Mouse (Mus musculus) liver, embryonic 15.5 days (tissue): ENCODE results near the gene Hapln1. TPM values are rescaled to one million over a fixed set of nuclear protein-coding genes. Genes with fewer than 3 reads are reported as not detected.

Experiments used
- ATAC-seq: fragments of 200-750 bp; cut with Nextera tagmentation; 2 replicates; pipeline ENCODE4 v1.8.0; 2017; ENCODE audit warnings: moderate number of reproducible peaks, mild to moderate bottlenecking, moderate library complexity; ENCODE audit not compliant: insufficient read depth
- H3K27ac ChIP-seq: fragments of 300-500 bp; sonication (generic); replicated peaks from 2 replicates; pipeline ENCODE4 v1.5.1; 2015; ENCODE audit warnings: mild to moderate bottlenecking, inconsistent platforms
- H3K27me3 ChIP-seq: fragments of 300-500 bp; sonication (generic); 2 replicates; pipeline ENCODE4 v1.6.1; 2015; ENCODE audit warnings: mild to moderate bottlenecking, inconsistent platforms
- H3K36me3 ChIP-seq: fragments of 300-500 bp; sonication (generic); replicated peaks from 2 replicates; pipeline ENCODE4 v1.6.1; 2015; ENCODE audit warnings: moderate library complexity, mild to moderate bottlenecking, inconsistent platforms
- H3K4me1 ChIP-seq: fragments of 300-500 bp; sonication (generic); replicated peaks from 2 replicates; pipeline ENCODE4 v1.6.1; 2015; ENCODE audit warnings: inconsistent platforms
- H3K4me2 ChIP-seq: fragments of 300-500 bp; sonication (generic); 2 replicates; pipeline ENCODE4 v1.6.1; 2015; ENCODE audit warnings: moderate library complexity, mild to moderate bottlenecking, inconsistent platforms
- H3K4me3 ChIP-seq: fragments of 300-500 bp; sonication (generic); replicated peaks from 2 replicates; pipeline ENCODE4 v1.5.1; 2015; ENCODE audit warnings: mild to moderate bottlenecking, inconsistent platforms
- H3K9ac ChIP-seq: fragments of 300-500 bp; sonication (generic); 2 replicates; pipeline ENCODE4 v1.6.1; 2015; ENCODE audit warnings: moderate library complexity, mild to moderate bottlenecking, inconsistent platforms
- H3K9me3 ChIP-seq: fragments of 300-500 bp; sonication (generic); replicated peaks from 2 replicates; pipeline ENCODE4 v1.6.1; 2016; ENCODE audit warnings: inconsistent platforms
- WGBS: fragments of 180-500 bp; shearing (Covaris S2); methylation state at CpG from one replicate; pipeline ENCODE4 v1.1.7; 2015; ENCODE audit warnings: mixed read lengths; ENCODE audit not compliant: insufficient replicate concordance; 5-methylcytosine and 5-hydroxymethylcytosine counted together
- polyA plus RNA-seq: library from polyadenylated mRNA; unstranded; fragments of >200 nt; fragmentation: Nextera tagmentation; extraction: Ambion mirVana; gene quantifications from 2 replicates; pipeline ENCODE4 v1.2.1, GENCODE M21; 2015

Gene Hapln1
- polyA plus RNA-seq, 1 experiment from 2014 or later: 0.94 TPM

DNA sequence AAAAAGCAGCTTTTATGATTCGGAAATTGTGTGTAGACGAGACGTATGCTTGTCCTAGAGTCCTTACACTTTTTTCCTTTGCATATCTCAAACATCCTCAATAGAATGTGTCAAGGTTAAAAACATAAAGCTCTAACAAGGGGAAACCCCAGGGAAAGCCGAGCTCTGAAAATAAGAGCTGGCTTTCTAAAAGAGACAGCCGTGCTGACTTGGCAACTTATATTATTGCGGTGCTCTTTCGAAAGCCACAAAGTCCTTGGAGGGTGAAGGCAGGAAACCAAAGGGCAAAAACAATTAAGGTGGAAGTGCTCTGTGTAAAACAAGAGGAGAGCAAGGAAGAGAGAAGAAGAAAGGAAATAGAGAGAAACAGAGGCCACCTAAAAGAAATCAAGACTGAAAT is 60.9 kb downstream of the Hapln1 start:
- no peak for ATAC-seq
- Histone ChIP-seq H3K27me3 (no peaks in the 10 kb centered on the region), H3K4me3 (no peak overlapping the region), H3K9me3 (no peaks in the 10 kb centered on the region), H3K27ac (no peak overlapping the region), H3K9ac (no peak overlapping the region), H3K36me3 (no peaks in the 10 kb centered on the region), H3K4me1 (no peaks in the 10 kb centered on the region), H3K4me2 (no peak overlapping the region)
- 41% methylated on average over 7 of the region's 7 CpGs for WGBS

- H3K4me3 ChIP-seq: no peak overlapping the region
- H3K9me3 ChIP-seq: no peaks in the 10 kb centered on the region
Observed at GRCm38 (mm10) chr13:89603336-89603735, 63.7 kb downstream of the Hapln1 start.

DNA sequence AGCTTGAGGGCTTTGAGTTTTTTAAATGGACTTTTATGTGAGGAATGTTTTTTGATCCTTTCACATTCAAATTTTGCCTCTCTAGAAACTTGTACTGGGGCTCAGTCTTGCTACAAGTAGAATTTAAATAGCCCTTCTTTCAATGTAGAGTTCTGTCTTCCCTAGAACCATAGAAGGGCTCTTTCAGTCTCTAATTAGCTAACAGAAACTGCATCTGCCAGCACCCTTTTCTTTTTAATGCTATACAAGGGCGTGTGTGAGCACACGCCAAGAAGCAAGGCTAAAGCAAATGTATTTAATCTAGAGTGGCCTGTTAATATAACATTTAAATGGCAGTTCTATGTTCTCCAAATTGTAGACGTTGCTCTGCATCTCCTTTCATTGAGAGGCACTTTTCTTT is 67.8 kb downstream of the Hapln1 start:
- 58% methylated on average over 3 of the region's 3 CpGs for whole genome bisulfite sequencing
- H3K9ac ChIP-seq: no peak overlapping the region
- no peaks in the 10 kb centered on the region for H3K36me3 ChIP-seq
- H3K4me1 ChIP-seq: no peaks in the 10 kb centered on the region
- no peak overlapping the region for H3K4me3 ChIP-seq
- ATAC-seq: no peak
- H3K27me3 ChIP-seq: no peaks in the 10 kb centered on the region
- no peak overlapping the region for H3K4me2 ChIP-seq
- no peaks in the 10 kb centered on the region for H3K9me3 ChIP-seq
- no peak overlapping the region for H3K27ac ChIP-seq

More at GRCm38 (mm10) chr13:89603336-89603735, 63.7 kb downstream of the Hapln1 start:
- Histone ChIP-seq H3K36me3 (no peaks in the 10 kb centered on the region), H3K27ac (no peak overlapping the region), H3K4me2 (no peak overlapping the region), H3K9ac (no peak overlapping the region), H3K27me3 (no peaks in the 10 kb centered on the region), H3K4me1 (no peaks in the 10 kb centered on the region)
- ATAC-seq: no peak
- WGBS: 72% methylated on average over 3 of the region's 3 CpGs

DNA sequence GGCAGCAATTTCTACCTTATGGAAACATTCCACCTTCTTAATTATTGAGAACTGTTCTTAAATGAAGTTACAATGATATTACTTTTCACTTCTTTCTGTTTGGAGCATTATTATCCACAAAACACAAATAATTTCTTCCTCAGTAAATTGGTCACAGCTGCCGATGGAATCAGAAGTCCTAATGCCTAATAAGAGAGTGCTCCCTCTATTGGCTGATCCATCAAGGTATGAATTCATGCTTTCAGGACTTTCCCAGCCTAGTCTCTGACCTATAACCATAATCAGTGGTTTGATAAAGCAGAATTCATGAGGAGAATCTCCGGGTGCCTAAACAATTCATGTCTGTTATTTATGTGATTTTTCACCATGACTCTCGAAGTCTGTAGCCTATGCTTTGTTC is 79.5 kb downstream of the Hapln1 start:
- no peaks in the 10 kb centered on the region for H3K4me1 ChIP-seq
- 60% methylated on average over 3 of the region's 3 CpGs for WGBS
- no peaks in the 10 kb centered on the region for H3K9me3 ChIP-seq

GRCm38 (mm10) chr13:89634137-89634683 is 94.6 kb downstream of the Hapln1 start:
- H3K36me3 ChIP-seq: no peaks in the 10 kb centered on the region
- no peaks in the 10 kb centered on the region for H3K4me1 ChIP-seq
- H3K4me3 ChIP-seq: no peak overlapping the region
- no peak for ATAC-seq
- no peaks in the 10 kb centered on the region for H3K27me3 ChIP-seq
- WGBS: 21% methylated on average over 4 of the region's 4 CpGs
- H3K9me3 ChIP-seq: no peaks in the 10 kb centered on the region
- no peak overlapping the region for H3K4me2 ChIP-seq
- H3K9ac ChIP-seq: no peak overlapping the region
- no peak overlapping the region for H3K27ac ChIP-seq

More for the DNA sequence above, 79.5 kb downstream of the Hapln1 start:
- Histone ChIP-seq H3K27me3 (no peaks in the 10 kb centered on the region), H3K9ac (no peak overlapping the region), H3K4me3 (no peak overlapping the region), H3K36me3 (no peaks in the 10 kb centered on the region), H3K4me2 (no peak overlapping the region), H3K27ac (no peak overlapping the region)
- ATAC-seq: no peak

GRCm38 (mm10) chr13:89637012-89637411 is 97.4 kb downstream of the Hapln1 start:
- H3K9ac ChIP-seq: no peak overlapping the region
- no peaks in the 10 kb centered on the region for H3K9me3 ChIP-seq
- no peaks in the 10 kb centered on the region for H3K4me1 ChIP-seq
- no peak for ATAC-seq
- no peaks in the 10 kb centered on the region for H3K36me3 ChIP-seq
- H3K27me3 ChIP-seq: no peaks in the 10 kb centered on the region
- 59% methylated on average over 3 of the region's 3 CpGs for WGBS
- H3K4me2 ChIP-seq: no peak overlapping the region
- H3K4me3 ChIP-seq: no peak overlapping the region
- no peak overlapping the region for H3K27ac ChIP-seq

DNA sequence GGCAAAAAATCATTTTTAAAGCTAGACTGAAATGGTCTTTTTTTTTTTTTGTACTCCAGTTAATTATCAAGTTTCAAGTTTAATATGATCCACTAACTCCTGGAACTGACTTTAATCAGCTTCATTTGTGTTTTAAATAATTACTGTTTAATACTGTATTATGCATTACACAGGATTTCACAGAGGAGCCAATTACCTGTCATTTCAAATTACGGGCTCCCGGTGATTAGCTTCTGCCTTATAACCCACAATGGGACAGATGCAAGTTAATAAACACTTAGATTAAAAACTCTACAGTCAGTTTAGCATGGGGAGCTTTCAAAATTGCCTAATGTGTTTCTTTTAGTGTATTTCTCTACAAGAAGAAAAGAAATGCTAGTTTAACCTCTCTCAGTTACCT is 106.0 kb downstream of the Hapln1 start:
- Histone ChIP-seq H3K27me3 (no peaks in the 10 kb centered on the region), H3K4me2 (no peak overlapping the region), H3K4me3 (no peak overlapping the region), H3K9me3 (no peaks in the 10 kb centered on the region), H3K4me1 (no peaks in the 10 kb centered on the region), H3K27ac (no peak overlapping the region), H3K9ac (no peak overlapping the region), H3K36me3 (no peaks in the 10 kb centered on the region)
- 81% methylated on average over 2 of the region's 2 CpGs for WGBS
- no peak for ATAC-seq

GRCm38 (mm10) chr13:89652773-89653172 is 113.2 kb downstream of the Hapln1 start:
- Histone ChIP-seq H3K4me2 (no peak overlapping the region), H3K9me3 (no peaks in the 10 kb centered on the region), H3K36me3 (no peaks in the 10 kb centered on the region), H3K9ac (no peak overlapping the region), H3K27me3 (no peaks in the 10 kb centered on the region), H3K4me1 (no peaks in the 10 kb centered on the region), H3K4me3 (no peak overlapping the region), H3K27ac (no peak overlapping the region)
- ATAC-seq: no peak
- WGBS: 34% methylated on average over 1 of the region's 1 CpGs

GRCm38 (mm10) chr13:89653279-89653678 is 113.7 kb downstream of the Hapln1 start:
- no peak overlapping the region for H3K4me2 ChIP-seq
- 37% methylated on average over 2 of the region's 2 CpGs for WGBS
- no peak overlapping the region for H3K27ac ChIP-seq
- no peaks in the 10 kb centered on the region for H3K4me1 ChIP-seq
- no peak overlapping the region for H3K9ac ChIP-seq
- H3K4me3 ChIP-seq: no peak overlapping the region
- no peak for ATAC-seq
- H3K9me3 ChIP-seq: no peaks in the 10 kb centered on the region
- H3K36me3 ChIP-seq: no peaks in the 10 kb centered on the region
- no peaks in the 10 kb centered on the region for H3K27me3 ChIP-seq

DNA sequence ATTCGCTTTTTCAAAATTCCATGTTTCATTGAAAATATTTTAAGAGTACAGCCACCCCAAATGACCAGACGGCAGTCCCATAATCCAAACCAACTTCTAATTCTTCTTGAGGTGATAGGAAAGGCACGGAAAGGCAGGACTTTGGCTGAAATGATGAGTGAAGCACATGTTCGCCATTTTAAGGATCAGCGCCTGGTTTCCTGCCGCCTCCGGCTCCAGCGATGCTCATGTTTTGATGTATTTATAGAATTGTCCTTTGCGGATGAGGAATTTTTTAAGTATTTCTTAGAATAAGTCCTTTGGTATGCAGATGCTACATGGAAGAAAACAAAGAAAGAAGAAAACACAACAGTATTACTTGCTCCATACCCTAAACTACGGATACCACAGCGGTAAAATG is 117.5 kb downstream of the Hapln1 start:
- H3K4me2 ChIP-seq: no peak overlapping the region
- H3K9ac ChIP-seq: no peak overlapping the region
- H3K27me3 ChIP-seq: no peaks in the 10 kb centered on the region
- 78% methylated on average over 11 of the region's 11 CpGs for WGBS
- H3K36me3 ChIP-seq: no peaks in the 10 kb centered on the region
- no peak overlapping the region for H3K27ac ChIP-seq
- no peaks in the 10 kb centered on the region for H3K9me3 ChIP-seq
- H3K4me1 ChIP-seq: no peaks in the 10 kb centered on the region
- no peak overlapping the region for H3K4me3 ChIP-seq
- no peak for ATAC-seq
